Mouse (Mus musculus): Measurements from ENCODE around the gene Gcdh. TPM values are rescaled to one million over a fixed set of nuclear protein-coding genes. Genes with fewer than 3 reads are reported as not detected.
A peak's percentile ranks its signal among the peaks of the same experiment; 100 is the strongest.

Gcdh gene
- polyA plus RNA-seq, 2 experiments: 31.4 to 38.9 TPM

GRCm38 (mm10) chr8:84935489-84935888, 41.8 kb upstream of the Gcdh start:
- peaks cover 69% of the 10 kb centered on the region for H3K27me3 ChIP-seq (ENCODE audit: control insufficient read depth, insufficient read depth, low read length)
- TF ChIP-seq CTCF (IDR thresholded peaks at IDR 0.05; ENCODE audit: low read depth): no peak
- no peak for TF ChIP-seq EP300 (IDR thresholded peaks at IDR 0.05; ENCODE audit: low read depth)
- DNase-seq (ENCODE audit: low read depth in 3 of 3, low spot score in 3 of 3): no peak
- no peak for ATAC-seq (ENCODE audit: insufficient read depth)
- H3K4me1 ChIP-seq (replicated peaks; ENCODE audit: control insufficient read depth in 2 of 2, insufficient read depth in 2 of 2, low read length in 1 of 2): peaks cover 5 to 7% of the 10 kb centered on the region in 2 experiments
- WGBS (ENCODE audit: insufficient replicate concordance): 3% methylated on average over 14 of the region's 14 CpGs
- no peak overlapping the region for H3K4me3 ChIP-seq (ENCODE audit: insufficient read depth in 1 of 2, low read depth in 2 of 2, low read length in 2 of 2)
- H3K36me3 ChIP-seq (replicated peaks; ENCODE audit: control insufficient read depth, insufficient read depth, low read depth): no peaks in the 10 kb centered on the region
- H3K9ac ChIP-seq (replicated peaks): no peak overlapping the region
- H3K4me2 ChIP-seq (ENCODE audit: low read depth): no peak overlapping the region
- no peaks in the 10 kb centered on the region for H3K9me3 ChIP-seq (ENCODE audit: control insufficient read depth, low read length)
- no peak overlapping the region for H3K27ac ChIP-seq

- ATAC-seq (ENCODE audit: insufficient read depth): no peak
- Histone ChIP-seq H3K4me2 (ENCODE audit: low read depth) (no peak overlapping the region), H3K4me1 (replicated peaks; ENCODE audit: control insufficient read depth in 2 of 2, insufficient read depth in 2 of 2, low read length in 1 of 2) (peaks cover 5 to 7% of the 10 kb centered on the region in 2 experiments), H3K27ac (no peak overlapping the region), H3K4me3 (ENCODE audit: insufficient read depth in 1 of 2, low read depth in 2 of 2, low read length in 2 of 2) (no peak overlapping the region), H3K27me3 (ENCODE audit: control insufficient read depth, insufficient read depth, low read length) (peaks cover 75% of the 10 kb centered on the region), H3K36me3 (replicated peaks; ENCODE audit: control insufficient read depth, insufficient read depth, low read depth) (no peaks in the 10 kb centered on the region), H3K9me3 (ENCODE audit: control insufficient read depth, low read length) (no peaks in the 10 kb centered on the region), H3K9ac (replicated peaks) (no peak overlapping the region)
- TF ChIP-seq EP300 (IDR thresholded peaks at IDR 0.05; ENCODE audit: low read depth): no peak
- no peak for TF ChIP-seq CTCF (IDR thresholded peaks at IDR 0.05; ENCODE audit: low read depth)
- no peak for DNase-seq (ENCODE audit: low read depth in 3 of 3, low spot score in 3 of 3)
- 2% methylated on average over 15 of the region's 15 CpGs for WGBS (ENCODE audit: insufficient replicate concordance)
Measured at GRCm38 (mm10) chr8:84934860-84935259, 41.1 kb upstream of the Gcdh start.

GRCm38 (mm10) chr8:84933767-84934559, 40.2 kb upstream of the Gcdh start:
- H3K9ac ChIP-seq (replicated peaks): no peak overlapping the region
- H3K27ac ChIP-seq: no peak overlapping the region
- H3K36me3 ChIP-seq (replicated peaks; ENCODE audit: control insufficient read depth, insufficient read depth, low read depth): no peaks in the 10 kb centered on the region
- no peak for DNase-seq (ENCODE audit: low read depth in 3 of 3, low spot score in 3 of 3)
- H3K4me2 ChIP-seq (ENCODE audit: low read depth): no peak overlapping the region
- H3K9me3 ChIP-seq (ENCODE audit: control insufficient read depth, low read length): no peaks in the 10 kb centered on the region
- peaks cover 5 to 7% of the 10 kb centered on the region in 2 experiments for H3K4me1 ChIP-seq (replicated peaks; ENCODE audit: control insufficient read depth in 2 of 2, insufficient read depth in 2 of 2, low read length in 1 of 2)
- 66% methylated on average over 16 of the region's 16 CpGs for WGBS (ENCODE audit: insufficient replicate concordance)
- TF ChIP-seq EP300 (IDR thresholded peaks at IDR 0.05; ENCODE audit: low read depth): no peak
- TF ChIP-seq CTCF (IDR thresholded peaks at IDR 0.05; ENCODE audit: low read depth): no peak
- peaks cover 81% of the 10 kb centered on the region for H3K27me3 ChIP-seq (ENCODE audit: control insufficient read depth, insufficient read depth, low read length)
- H3K4me3 ChIP-seq (ENCODE audit: insufficient read depth in 1 of 2, low read depth in 2 of 2, low read length in 2 of 2): no peak overlapping the region
- ATAC-seq (ENCODE audit: insufficient read depth): no peak

- H3K9me3 ChIP-seq (ENCODE audit: control insufficient read depth, low read length): no peaks in the 10 kb centered on the region
- H3K36me3 ChIP-seq (replicated peaks; ENCODE audit: control insufficient read depth, insufficient read depth, low read depth): no peaks in the 10 kb centered on the region
- peaks cover 50% of the 10 kb centered on the region for H3K27me3 ChIP-seq (ENCODE audit: control insufficient read depth, insufficient read depth, low read length)
- H3K4me3 ChIP-seq (ENCODE audit: insufficient read depth in 1 of 2, low read depth in 2 of 2, low read length in 2 of 2): no peak overlapping the region
- WGBS (ENCODE audit: insufficient replicate concordance): 78% methylated on average over 13 of the region's 13 CpGs
- no peak overlapping the region for H3K9ac ChIP-seq (replicated peaks)
- ATAC-seq (ENCODE audit: insufficient read depth) (no peak), DNase-seq (ENCODE audit: low read depth in 3 of 3, low spot score in 3 of 3) (no peak)
- H3K4me2 ChIP-seq (ENCODE audit: low read depth): no peak overlapping the region
- no peak for TF ChIP-seq EP300 (IDR thresholded peaks at IDR 0.05; ENCODE audit: low read depth)
- no peak for TF ChIP-seq CTCF (IDR thresholded peaks at IDR 0.05; ENCODE audit: low read depth)
- no peak overlapping the region for H3K27ac ChIP-seq
- H3K4me1 ChIP-seq (replicated peaks; ENCODE audit: control insufficient read depth in 2 of 2, insufficient read depth in 2 of 2, low read length in 1 of 2): peaks cover 0 to 2% of the 10 kb centered on the region in 2 experiments; a peak in 1 of 4 replicates
Measured at GRCm38 (mm10) chr8:84930582-84930981, 36.9 kb upstream of the Gcdh start.

- ATAC-seq (ENCODE audit: insufficient read depth): 0 out of 2 replicates have a peak, but pooled peaks have one; percentile 47
- H3K36me3 ChIP-seq (replicated peaks; ENCODE audit: control insufficient read depth, insufficient read depth, low read depth): no peaks in the 10 kb centered on the region
- H3K4me1 ChIP-seq (replicated peaks; ENCODE audit: control insufficient read depth in 2 of 2, insufficient read depth in 2 of 2, low read length in 1 of 2): no peaks in the 10 kb centered on the region
- DNase-seq (ENCODE audit: low read depth in 3 of 3, low spot score in 3 of 3): no peak
- no peak overlapping the region for H3K4me3 ChIP-seq (ENCODE audit: insufficient read depth in 1 of 2, low read depth in 2 of 2, low read length in 2 of 2)
- no peak overlapping the region for H3K9ac ChIP-seq (replicated peaks)
- peak overlapping the region; percentile 27; the same call in 1 of the 2 replicates for H3K4me2 ChIP-seq (ENCODE audit: low read depth)
- no peak overlapping the region for H3K27ac ChIP-seq
- H3K9me3 ChIP-seq (ENCODE audit: control insufficient read depth, low read length): no peaks in the 10 kb centered on the region
- peaks cover 31% of the 10 kb centered on the region for H3K27me3 ChIP-seq (ENCODE audit: control insufficient read depth, insufficient read depth, low read length)
- TF ChIP-seq EP300 (IDR thresholded peaks at IDR 0.05; ENCODE audit: low read depth) (no peak), CTCF (IDR thresholded peaks at IDR 0.05; ENCODE audit: low read depth) (peak; percentile 92)
- WGBS (ENCODE audit: insufficient replicate concordance): 6% methylated on average over 52 of the region's 52 CpGs
Measured at GRCm38 (mm10) chr8:84928456-84929306, 35.0 kb upstream of the Gcdh start.

Data from liver, embryonic 14.5 days (tissue).